Mouse (Mus musculus) liver (tissue): ENCODE measurements around the gene DXBay18.
"Not testable (repeated sequence)": the region's sequence is repeated elsewhere in the genome, so short reads cannot be mapped to it uniquely, and the experiment has no call there.

Source experiments
- DNase-seq: peaks from one replicate; pipeline ENCODE4 v3.0.0-alpha.2; 2020; ENCODE audit warnings: mixed read lengths

The DXBay18 gene

GRCm38 (mm10) chrX:73149350-73149749, at the start of gene DXBay18:
Gene DXBay18 (minus strand): TSS chrX:73149450.
- not testable (repeated sequence) for DNase-seq

GRCm38 (mm10) chrX:73191934-73192333, 42.7 kb upstream of the DXBay18 start, which contains the start of gene Xlr3b:
Gene Xlr3b (plus strand): TSS chrX:73192207.
- DNase-seq: not testable (repeated sequence)

GRCm38 (mm10) chrX:73176889-73177288, 27.6 kb upstream of the DXBay18 start, which contains the start of gene Spin2d:
Gene Spin2d (minus strand): TSS chrX:73176989.
- not testable (repeated sequence) for DNase-seq

GRCm38 (mm10) chrX:73148496-73148895, 754 bp downstream of the DXBay18 start, which contains the start of gene Xlr5b:
Gene Xlr5b (plus strand): TSS chrX:73148796.
- not testable (repeated sequence) for DNase-seq

- not testable (repeated sequence) for DNase-seq
Observed at GRCm38 (mm10) chrX:73143218-73143618, 6.0 kb downstream of the DXBay18 start.

GRCm38 (mm10) chrX:73122859-73123829, 26.1 kb downstream of the DXBay18 start:
- DNase-seq: not testable (repeated sequence)

GRCm38 (mm10) chrX:73116747-73117146, 32.5 kb downstream of the DXBay18 start, which contains the start of gene Gm14685:
Gene Gm14685 (plus strand): TSS chrX:73117047.
- not testable (repeated sequence) for DNase-seq

- peak; percentile 3 for DNase-seq
Observed at GRCm38 (mm10) chrX:73096941-73097508, 52.2 kb downstream of the DXBay18 start, which contains the start of gene Xlr3a. Gene Xlr3a (minus strand): TSS chrX:73097095.
